Mouse (Mus musculus) heart, postnatal 36 days (tissue): ENCODE data around the gene Arhgap5. TPM values are rescaled to one million over a fixed set of nuclear protein-coding genes. Genes with fewer than 3 reads are reported as not detected.

ENCODE experiments used
- DNase-seq, 2 experiments: peaks; one replicate each; pipeline ENCODE4 v3.0.0; 2021 to 2022
- intact Hi-C: fragments of 180-260 bp; cut with DNase I; formaldehyde crosslinking; loops from one replicate; pipeline ENCODE4 v1.15.1; 2025
- total RNA-seq, 2 experiments: library from RNA; stranded (reverse); gene quantifications; 2 replicates each; pipeline ENCODE4 v1.2.3; 2021

Gene Arhgap5
- total RNA-seq, 2 experiments from 2014 or later: 76.7 to 84.4 TPM

DNA sequence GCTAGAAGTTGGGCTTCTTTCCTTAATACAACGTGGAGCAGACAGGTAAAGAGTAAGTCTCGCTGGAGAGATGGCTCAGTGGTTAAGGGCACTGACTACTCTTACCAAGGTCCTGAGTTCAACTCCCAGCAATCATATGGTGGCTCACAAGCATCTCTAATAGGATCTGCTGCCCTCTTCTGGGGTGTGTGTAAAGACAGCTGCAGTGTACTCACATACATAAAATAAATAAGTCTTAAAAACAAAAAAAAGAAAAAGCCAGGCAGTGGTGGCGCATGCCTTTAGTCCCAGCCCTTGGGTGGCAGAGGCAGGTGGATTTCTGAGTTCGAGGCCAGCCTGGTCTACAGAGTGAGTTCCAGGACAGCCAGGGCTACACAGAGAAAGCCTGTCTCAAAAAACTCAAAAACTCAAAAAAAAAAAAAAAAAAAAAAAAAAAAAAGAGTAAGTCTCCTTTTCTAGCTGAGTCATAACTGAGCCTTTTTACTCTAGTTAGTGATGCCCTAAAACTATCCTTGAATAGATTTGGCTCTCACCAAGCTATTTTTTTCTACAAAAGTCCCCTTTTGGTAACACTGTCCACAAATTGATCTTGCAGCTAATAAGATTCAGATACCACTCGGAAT, 114.8 kb downstream of the Arhgap5 start:
- intact Hi-C loops: no loop called here
- no peak for DNase-seq

DNA sequence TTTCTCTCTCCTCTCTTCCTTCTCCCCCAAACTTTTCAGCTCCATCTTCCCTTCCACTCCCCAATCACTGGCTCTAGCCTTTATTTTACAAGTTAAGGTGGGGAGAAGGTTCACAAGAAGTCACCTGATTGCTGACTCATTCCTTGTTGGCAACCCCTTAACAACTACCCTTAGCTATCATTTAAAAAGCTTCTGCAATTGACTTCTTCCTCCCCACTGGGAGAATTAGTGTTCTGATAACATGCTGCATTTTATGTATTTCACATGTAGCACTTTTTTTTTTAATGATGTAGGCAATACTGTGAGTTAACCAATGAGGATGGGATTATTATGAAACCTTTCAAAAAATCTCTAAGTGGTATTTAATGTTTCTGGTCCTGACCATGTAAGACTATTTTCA, 115.9 kb downstream of the Arhgap5 start:
- intact Hi-C loops: no loop called here
- no peak for DNase-seq

Other genes starting within 250 kb of the Arhgap5 start
- 10 to 100 TPM; 97.4 to 99.6 TPM for gene Akap6, start 195.4 kb downstream of the Arhgap5 start, total RNA-seq